Mouse (Mus musculus) liver, embryonic 12.5 days (tissue): ENCODE data around the gene Slc25a21. TPM values are rescaled to one million over a fixed set of nuclear protein-coding genes. Genes with fewer than 3 reads are reported as not detected.

Experiments used
- ATAC-seq: fragments of 200-750 bp; cut with Nextera tagmentation; 2 replicates; pipeline ENCODE4 v1.8.0; 2017; ENCODE audit warnings: moderate number of reproducible peaks, mild to moderate bottlenecking, moderate library complexity
- H3K27ac ChIP-seq: fragments of 300-500 bp; sonication (generic); 2 replicates; pipeline ENCODE4 v1.5.1; 2016; ENCODE audit warnings: mild to moderate bottlenecking
- H3K27me3 ChIP-seq: fragments of 300-500 bp; sonication (generic); replicated peaks from 2 replicates; pipeline ENCODE4 v1.6.1; 2016; ENCODE audit warnings: mild to moderate bottlenecking, moderate library complexity
- H3K36me3 ChIP-seq: fragments of 300-500 bp; sonication (generic); 2 replicates; pipeline ENCODE4 v1.6.1; 2016; ENCODE audit warnings: mild to moderate bottlenecking, moderate library complexity
- H3K4me1 ChIP-seq: fragments of 300-500 bp; sonication (generic); 2 replicates; pipeline ENCODE4 v1.6.1; 2016
- H3K4me2 ChIP-seq: fragments of 300-500 bp; sonication (generic); 2 replicates; pipeline ENCODE4 v1.6.1; 2016; ENCODE audit warnings: mild to moderate bottlenecking, moderate library complexity
- H3K4me3 ChIP-seq: fragments of 300-500 bp; sonication (generic); 2 replicates; pipeline ENCODE4 v1.5.1; 2016; ENCODE audit warnings: mild to moderate bottlenecking, moderate library complexity
- H3K9ac ChIP-seq: fragments of 300-500 bp; sonication (generic); 2 replicates; pipeline ENCODE4 v1.6.1; 2016; ENCODE audit warnings: mild to moderate bottlenecking, moderate library complexity
- H3K9me3 ChIP-seq: fragments of 300-500 bp; sonication (generic); replicated peaks from 2 replicates; pipeline ENCODE4 v1.6.1; 2016; ENCODE audit warnings: mild to moderate bottlenecking, moderate library complexity
- WGBS: fragments of 180-500 bp; shearing (Covaris S2); methylation state at CpG from one replicate; pipeline ENCODE4 v1.1.7; 2016; ENCODE audit not compliant: insufficient replicate concordance; 5-methylcytosine and 5-hydroxymethylcytosine counted together
- polyA plus RNA-seq: library from polyadenylated mRNA; unstranded; fragments of >200 nt; fragmentation: Nextera tagmentation; extraction: Ambion mirVana; gene quantifications from 2 replicates; pipeline ENCODE4 v1.2.1, GENCODE M21; 2016

Slc25a21 gene
- polyA plus RNA-seq, 1 experiment from 2014 or later = 30.0 TPM

DNA sequence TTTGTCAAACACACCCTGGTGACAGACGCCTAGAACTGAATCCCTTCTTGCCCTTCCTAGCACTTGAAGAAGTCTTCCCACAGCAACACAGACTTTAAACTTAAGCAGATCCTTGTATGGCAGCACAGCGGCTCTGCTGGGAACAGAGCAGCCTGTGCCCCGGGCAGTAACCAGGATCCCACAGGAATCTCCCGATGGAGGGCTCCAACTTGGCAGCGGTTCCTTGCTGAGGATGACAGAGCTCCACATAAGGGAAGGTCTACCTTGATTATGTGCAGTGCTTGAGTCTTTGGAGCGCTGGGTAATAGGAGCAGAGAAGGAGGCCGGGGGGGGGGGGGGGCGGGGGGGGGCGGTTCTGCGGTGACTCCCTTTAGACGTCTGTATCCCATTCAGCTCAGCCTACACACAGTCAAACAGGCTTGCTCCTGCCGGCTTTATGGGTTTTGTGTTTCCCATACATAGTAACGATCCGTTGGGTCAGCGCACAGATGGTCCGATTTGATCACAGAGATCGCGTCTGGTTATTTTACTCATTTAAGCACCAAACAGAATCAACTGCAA is 215.1 kb downstream of the Slc25a21 start:
- H3K9me3 ChIP-seq = no peaks in the 10 kb centered on the region
- H3K27me3 ChIP-seq = no peaks in the 10 kb centered on the region
- no peak overlapping the region for H3K27ac ChIP-seq
- no peaks in the 10 kb centered on the region for H3K36me3 ChIP-seq
- no peak overlapping the region for H3K4me3 ChIP-seq
- no peak for ATAC-seq
- no peaks in the 10 kb centered on the region for H3K4me1 ChIP-seq
- no peak overlapping the region for H3K9ac ChIP-seq
- WGBS = 88% methylated on average over 13 of the region's 18 CpGs
- no peak overlapping the region for H3K4me2 ChIP-seq

DNA sequence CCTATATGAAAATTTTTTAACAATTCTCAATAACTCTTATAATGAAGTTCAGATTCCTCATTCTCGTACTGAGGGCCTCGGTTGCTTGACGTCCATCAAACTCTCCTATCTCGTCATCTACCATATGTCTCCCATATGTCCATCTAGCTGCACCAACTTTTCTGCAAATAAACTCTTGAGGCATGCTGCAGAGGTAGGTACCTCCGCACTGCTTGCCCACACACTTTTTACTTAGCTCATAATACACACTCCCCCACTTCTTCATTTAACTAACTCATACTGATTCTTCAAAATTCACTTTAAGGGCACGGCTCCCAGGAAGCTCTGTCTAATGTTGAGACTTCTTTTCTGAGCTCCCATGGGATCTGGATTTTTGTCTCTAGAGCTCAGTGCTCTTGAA is 222.0 kb downstream of the Slc25a21 start:
- 84% methylated on average over 6 of the region's 6 CpGs for WGBS
- no peak overlapping the region for H3K9ac ChIP-seq

DNA sequence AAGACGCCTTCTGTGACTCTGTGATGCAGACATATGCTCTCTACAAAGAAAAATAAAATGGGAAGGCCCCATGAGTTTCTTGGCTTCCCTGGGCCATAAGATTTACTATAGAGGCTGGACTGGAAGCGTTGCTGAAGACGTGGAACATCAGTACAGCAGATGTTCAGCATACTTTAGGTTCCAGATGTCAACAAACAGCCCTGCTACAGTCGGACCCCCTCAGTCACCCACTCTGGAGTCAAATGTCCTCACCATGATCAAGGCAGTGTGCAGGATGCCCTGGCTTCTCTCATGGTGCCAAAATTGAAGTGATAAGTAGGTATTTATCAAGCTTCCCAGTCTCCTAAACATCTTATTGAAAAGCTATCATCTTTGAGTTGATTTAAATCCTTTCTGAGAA is 234.0 kb downstream of the Slc25a21 start:
- Histone ChIP-seq H3K9me3 (peaks cover 9% of the 10 kb centered on the region; the same call in 1 of the 2 replicates), H3K4me2 (no peak overlapping the region), H3K9ac (no peak overlapping the region), H3K4me3 (no peak overlapping the region), H3K4me1 (no peaks in the 10 kb centered on the region), H3K27ac (no peak overlapping the region), H3K36me3 (0 out of 2 replicates have a peak, but pooled peaks cover 2% of the 10 kb centered on the region), H3K27me3 (no peaks in the 10 kb centered on the region)
- 73% methylated on average over 4 of the region's 4 CpGs for WGBS
- ATAC-seq = no peak

More for the DNA sequence above, 222.0 kb downstream of the Slc25a21 start:
- Histone ChIP-seq H3K4me3 (no peak overlapping the region), H3K4me2 (no peak overlapping the region), H3K27me3 (no peaks in the 10 kb centered on the region), H3K9me3 (no peaks in the 10 kb centered on the region), H3K36me3 (no peaks in the 10 kb centered on the region), H3K4me1 (no peaks in the 10 kb centered on the region), H3K27ac (no peak overlapping the region)
- ATAC-seq = no peak

DNA sequence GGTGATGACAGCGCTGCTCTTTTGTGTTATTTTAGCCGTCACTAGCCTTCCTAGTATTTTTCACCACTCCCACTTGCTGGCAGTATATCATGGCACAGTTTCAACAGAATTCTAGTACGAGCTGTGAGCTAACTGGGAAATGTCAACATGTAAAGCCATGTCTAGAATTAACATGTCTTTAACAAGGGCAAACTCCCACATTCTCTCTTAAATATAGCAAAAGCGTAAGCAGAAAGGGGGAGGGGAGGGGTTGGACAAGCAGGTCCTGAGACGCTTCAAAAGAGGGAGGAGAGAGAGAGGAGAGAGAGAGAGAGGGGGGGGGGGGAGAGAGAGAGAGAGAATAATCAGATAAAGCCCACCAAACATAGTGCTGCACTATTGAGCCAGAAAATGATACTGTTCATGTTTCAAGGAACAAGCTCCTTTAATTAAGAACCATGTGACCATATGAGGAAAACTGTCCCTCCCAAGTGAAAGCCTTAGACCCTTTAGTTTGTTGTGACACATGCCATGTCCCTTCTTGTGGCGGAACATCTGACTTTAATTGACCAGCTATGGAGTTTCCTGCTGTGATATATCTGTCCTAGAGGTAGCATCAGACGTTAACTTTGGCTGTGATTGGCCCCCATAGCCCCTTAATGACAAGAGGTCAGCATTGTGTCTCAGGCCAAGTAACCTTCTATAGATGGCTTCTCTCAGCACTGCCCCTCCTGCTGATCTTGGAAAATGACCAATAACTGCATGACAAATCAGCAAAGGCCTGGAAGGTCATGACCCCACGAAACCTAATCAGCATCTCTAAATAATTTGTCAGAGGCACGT is 237.8 kb downstream of the Slc25a21 start:
- Histone ChIP-seq H3K4me3 (no peak overlapping the region), H3K27me3 (no peaks in the 10 kb centered on the region), H3K9me3 (no peaks in the 10 kb centered on the region), H3K4me1 (no peaks in the 10 kb centered on the region), H3K4me2 (no peak overlapping the region), H3K27ac (no peak overlapping the region), H3K36me3 (no peaks in the 10 kb centered on the region), H3K9ac (no peak overlapping the region)
- ATAC-seq = no peak
- 59% methylated on average over 9 of the region's 9 CpGs for WGBS

DNA sequence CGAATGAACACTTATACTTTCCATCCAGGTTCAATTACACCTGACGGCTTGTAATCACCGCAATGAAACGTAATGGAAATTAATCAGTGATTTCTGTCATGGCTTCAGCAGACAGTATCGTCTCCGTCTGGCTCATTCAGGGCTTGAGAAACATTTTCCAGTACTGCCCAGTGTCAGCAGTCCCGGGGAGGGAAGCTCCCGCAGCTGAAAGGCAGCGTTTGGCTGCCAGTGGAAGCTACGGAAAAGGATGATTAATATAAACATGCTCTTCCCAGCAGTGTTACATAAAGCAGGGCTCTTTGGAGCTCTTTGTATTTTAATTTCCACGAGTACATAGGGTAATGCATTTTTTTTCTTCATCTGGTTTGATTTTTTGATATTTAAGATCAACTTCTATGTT is 239.0 kb downstream of the Slc25a21 start:
- Histone ChIP-seq H3K27ac (no peak overlapping the region), H3K4me1 (no peaks in the 10 kb centered on the region), H3K27me3 (no peaks in the 10 kb centered on the region), H3K9me3 (no peaks in the 10 kb centered on the region), H3K36me3 (no peaks in the 10 kb centered on the region), H3K4me3 (no peak overlapping the region), H3K4me2 (no peak overlapping the region), H3K9ac (no peak overlapping the region)
- no peak for ATAC-seq
- 74% methylated on average over 11 of the region's 11 CpGs for WGBS

DNA sequence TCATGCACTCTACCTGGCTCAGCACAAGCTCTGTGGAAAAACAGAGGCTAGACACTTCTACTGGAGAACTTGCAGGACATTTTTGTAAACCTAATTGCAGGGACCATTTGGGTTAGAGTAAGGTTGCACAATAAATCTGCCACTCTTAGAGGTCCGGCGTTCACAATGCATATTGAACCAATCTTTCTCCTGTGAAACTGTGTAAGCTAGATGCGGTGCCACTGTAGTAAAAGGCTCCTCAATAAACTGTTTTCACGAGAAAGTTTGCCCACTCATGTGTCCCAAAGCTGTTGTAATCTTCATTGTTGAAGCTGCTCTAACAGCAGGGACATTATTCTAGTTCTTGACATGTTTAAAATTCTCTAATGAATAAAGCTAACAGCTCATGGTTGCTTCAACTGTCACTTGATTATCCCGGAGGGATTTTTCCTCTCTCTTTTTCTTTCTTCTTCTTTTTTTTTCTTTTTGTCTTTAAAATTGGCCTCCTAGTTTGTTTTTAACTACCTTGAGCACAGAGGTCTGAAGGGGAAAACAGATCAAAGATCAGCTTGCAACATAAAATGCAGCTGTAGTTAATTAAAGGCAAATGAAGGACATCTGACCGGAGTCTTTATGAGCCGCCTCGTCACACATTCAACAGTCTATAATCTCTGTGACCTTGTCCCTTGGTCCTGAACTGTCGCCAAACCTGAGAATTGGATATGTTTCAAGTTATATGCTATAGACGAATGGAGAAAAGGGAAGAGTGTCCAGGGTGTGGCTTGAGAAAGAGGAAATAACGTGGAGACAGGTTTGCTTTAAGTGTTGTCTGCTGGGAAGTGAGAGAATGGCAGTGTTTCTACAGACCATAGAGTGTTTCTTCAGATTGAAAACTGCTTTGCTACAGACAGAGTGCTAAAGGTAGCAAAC is 245.3 kb downstream of the Slc25a21 start:
- ATAC-seq = no peak
- WGBS = 72% methylated on average over 11 of the region's 11 CpGs
- Histone ChIP-seq H3K4me1 (no peaks in the 10 kb centered on the region), H3K4me3 (no peak overlapping the region), H3K4me2 (no peak overlapping the region), H3K9me3 (no peaks in the 10 kb centered on the region), H3K27ac (no peak overlapping the region), H3K27me3 (no peaks in the 10 kb centered on the region), H3K36me3 (no peaks in the 10 kb centered on the region), H3K9ac (no peak overlapping the region)

DNA sequence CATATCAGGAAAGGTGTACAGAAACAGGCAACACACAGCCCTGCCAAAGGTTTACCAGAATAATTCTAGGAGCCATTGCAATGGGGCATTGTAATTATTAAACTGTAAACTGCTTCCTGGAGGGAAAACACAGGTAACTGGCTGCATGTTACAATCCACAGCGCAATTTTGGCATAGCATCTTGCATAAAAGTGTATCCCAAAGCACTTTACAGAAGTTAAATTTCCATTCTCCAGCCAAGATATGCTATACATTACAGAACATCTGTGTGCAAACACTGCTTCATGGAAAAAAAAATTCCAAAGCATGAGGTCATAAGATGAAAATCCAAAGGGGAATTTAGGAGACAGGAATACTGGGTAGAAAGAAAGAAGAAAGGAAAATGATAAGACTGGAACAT is 253.0 kb downstream of the Slc25a21 start:
- ATAC-seq = no peak

DNA sequence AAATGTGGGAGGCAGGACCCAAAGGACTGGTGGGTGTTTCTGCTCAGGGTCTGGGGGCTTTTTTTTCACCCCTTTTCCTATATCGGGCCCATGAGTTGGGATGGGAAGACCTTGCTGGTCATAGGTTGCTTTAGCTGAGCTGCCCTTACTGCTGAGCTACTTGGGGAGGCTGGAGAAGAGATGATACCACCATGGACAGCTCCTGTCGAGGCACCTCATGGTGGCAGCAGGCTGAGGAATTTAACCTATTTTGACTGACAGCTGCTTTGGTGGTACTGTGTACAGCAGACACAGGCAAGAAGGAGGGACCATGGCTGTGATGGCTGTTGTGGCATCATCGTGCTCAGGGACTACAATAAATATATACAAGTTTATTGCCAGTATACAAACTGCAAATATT is 256.4 kb downstream of the Slc25a21 start:
- no peaks in the 10 kb centered on the region for H3K4me1 ChIP-seq
- ATAC-seq = no peak
- no peak overlapping the region for H3K4me2 ChIP-seq
- 46% methylated on average over 3 of the region's 3 CpGs for WGBS
- no peaks in the 10 kb centered on the region for H3K9me3 ChIP-seq
- 0 out of 2 replicates have a peak, but pooled peaks cover 5% of the 10 kb centered on the region for H3K36me3 ChIP-seq
- H3K27ac ChIP-seq = no peak overlapping the region
- no peaks in the 10 kb centered on the region for H3K27me3 ChIP-seq
- H3K4me3 ChIP-seq = no peak overlapping the region
- no peak overlapping the region for H3K9ac ChIP-seq

More for the DNA sequence above, 253.0 kb downstream of the Slc25a21 start:
- Histone ChIP-seq H3K4me2 (no peak overlapping the region), H3K9me3 (no peaks in the 10 kb centered on the region), H3K27ac (no peak overlapping the region), H3K4me3 (no peak overlapping the region), H3K27me3 (no peaks in the 10 kb centered on the region), H3K9ac (no peak overlapping the region), H3K4me1 (no peaks in the 10 kb centered on the region), H3K36me3 (0 out of 2 replicates have a peak, but pooled peaks cover 5% of the 10 kb centered on the region)
- 83% methylated on average over 1 of the region's 1 CpGs for WGBS

DNA sequence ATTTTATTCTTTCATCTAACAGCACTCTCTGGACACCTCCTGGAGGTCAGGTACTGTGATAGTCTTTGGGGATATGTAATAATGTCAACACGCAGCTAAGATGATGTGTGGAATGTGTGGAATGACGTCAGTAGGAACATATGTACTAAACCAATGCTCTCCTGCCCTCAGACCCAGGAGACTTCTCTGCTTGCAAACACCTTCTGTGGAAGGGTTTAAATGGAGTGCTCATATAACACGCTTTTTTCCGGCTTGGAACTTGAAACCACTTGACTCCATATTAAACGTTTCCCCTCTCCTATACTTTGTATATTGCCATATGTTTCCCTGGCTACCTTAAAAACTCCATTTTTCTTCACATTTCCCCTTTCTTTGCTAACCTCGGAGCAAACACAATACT is 279.1 kb downstream of the Slc25a21 start:
- H3K27ac ChIP-seq = no peak overlapping the region
- WGBS = 70% methylated on average over 6 of the region's 6 CpGs
- no peak overlapping the region for H3K4me2 ChIP-seq
- H3K4me3 ChIP-seq = no peak overlapping the region
- H3K36me3 ChIP-seq = 0 out of 2 replicates have a peak, but pooled peaks cover 5% of the 10 kb centered on the region
- no peak overlapping the region for H3K9ac ChIP-seq
- H3K4me1 ChIP-seq = no peaks in the 10 kb centered on the region
- peaks cover 8% of the 10 kb centered on the region; the same call in 1 of the 2 replicates for H3K9me3 ChIP-seq
- no peak for ATAC-seq
- H3K27me3 ChIP-seq = no peaks in the 10 kb centered on the region

DNA sequence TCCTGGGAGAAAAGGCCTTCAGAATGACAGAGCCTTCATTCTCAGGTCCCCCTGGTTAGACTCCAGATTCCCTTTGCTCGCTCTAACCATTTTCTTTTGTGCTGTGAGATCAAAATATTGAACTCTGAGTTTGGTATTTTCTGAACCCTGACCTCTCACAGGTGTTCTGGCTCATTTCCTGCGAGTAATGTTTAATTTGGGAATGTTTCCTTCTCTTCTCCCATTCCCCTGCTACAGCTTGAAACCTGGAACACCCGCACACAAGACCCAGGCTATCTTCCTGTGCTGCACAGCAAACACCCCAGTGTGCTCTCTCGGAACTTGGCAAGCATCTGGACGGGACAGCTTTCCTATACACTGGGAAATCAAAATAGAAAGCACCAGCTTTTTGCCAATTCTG is 290.8 kb downstream of the Slc25a21 start:
- Histone ChIP-seq H3K27me3 (no peaks in the 10 kb centered on the region), H3K4me3 (no peak overlapping the region), H3K9ac (no peak overlapping the region), H3K4me1 (no peaks in the 10 kb centered on the region), H3K36me3 (no peaks in the 10 kb centered on the region), H3K9me3 (0 out of 2 replicates have a peak, but pooled peaks cover 4% of the 10 kb centered on the region), H3K4me2 (no peak overlapping the region), H3K27ac (no peak overlapping the region)
- ATAC-seq = no peak
- 77% methylated on average over 5 of the region's 5 CpGs for WGBS

DNA sequence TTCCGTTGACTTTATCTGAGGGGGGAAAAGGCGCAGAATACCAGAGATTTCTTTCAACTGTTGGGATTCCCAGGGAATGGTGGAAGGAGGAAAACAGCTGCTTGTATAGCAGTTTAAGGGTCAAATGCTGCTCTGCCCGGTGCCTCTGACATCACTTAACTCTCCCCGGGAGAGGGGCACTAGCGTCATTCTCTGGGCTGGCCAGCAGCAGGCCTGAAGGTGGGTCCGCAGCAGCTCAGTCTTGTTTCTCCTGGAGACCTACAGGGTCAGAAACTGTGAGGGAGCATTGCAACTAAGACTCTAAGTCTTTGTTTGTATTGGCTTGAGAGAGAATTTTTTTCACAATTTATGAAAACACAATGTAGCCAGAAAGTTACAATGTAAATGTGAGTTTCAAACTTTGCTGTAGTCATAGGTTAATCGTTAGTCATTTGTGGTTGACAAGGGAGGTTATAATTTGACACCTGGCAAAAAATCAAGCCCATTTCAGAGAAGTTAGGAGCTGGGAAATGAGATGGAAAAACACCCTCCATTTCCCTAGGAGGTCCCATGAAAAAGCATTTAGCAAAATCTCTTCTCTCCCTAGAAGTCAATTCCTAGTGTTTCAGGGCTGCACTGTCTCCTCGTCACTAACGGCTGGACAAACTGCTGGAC is 291.5 kb downstream of the Slc25a21 start:
- no peak overlapping the region for H3K4me2 ChIP-seq
- H3K4me1 ChIP-seq = no peaks in the 10 kb centered on the region
- no peak overlapping the region for H3K9ac ChIP-seq
- no peaks in the 10 kb centered on the region for H3K36me3 ChIP-seq
- no peak overlapping the region for H3K4me3 ChIP-seq
- ATAC-seq = no peak
- no peaks in the 10 kb centered on the region for H3K27me3 ChIP-seq
- no peak overlapping the region for H3K27ac ChIP-seq
- WGBS = 69% methylated on average over 9 of the region's 9 CpGs
- H3K9me3 ChIP-seq = 0 out of 2 replicates have a peak, but pooled peaks cover 2% of the 10 kb centered on the region
